Mouse (Mus musculus) kidney, postnatal 36 days (tissue): ENCODE measurements around the gene Akr1b8.
"Not testable (repeated sequence)": the region's sequence is repeated elsewhere in the genome, so short reads cannot be mapped to it uniquely, and the experiment has no call there.

Experiments
- DNase-seq, 2 experiments: peaks; one replicate each; pipeline ENCODE4 v3.0.0; 2021 to 2022; ENCODE audit warnings: mixed read lengths in 2 of 2

Akr1b8 gene

GRCm38 (mm10) chr6:34350037-34350699 lies 3.8 kb upstream of the Akr1b8 start:
- no peak for DNase-seq

- not testable (repeated sequence) for DNase-seq
Measured at GRCm38 (mm10) chr6:34351481-34351880, 2.4 kb upstream of the Akr1b8 start.

GRCm38 (mm10) chr6:34352401-34352800 lies 1.5 kb upstream of the Akr1b8 start:
- DNase-seq = no peak

GRCm38 (mm10) chr6:34354354-34355348 lies 732 bp downstream of the Akr1b8 start:
- no peak for DNase-seq

GRCm38 (mm10) chr6:34355349-34355747 lies 1.4 kb downstream of the Akr1b8 start:
- no peak for DNase-seq

GRCm38 (mm10) chr6:34355841-34356240 lies 1.9 kb downstream of the Akr1b8 start:
- no peak for DNase-seq

- no peak for DNase-seq
Measured at GRCm38 (mm10) chr6:34364217-34365136, 10.6 kb downstream of the Akr1b8 start.

- DNase-seq = no peak
Measured at GRCm38 (mm10) chr6:34367998-34368397, 14.1 kb downstream of the Akr1b8 start.

GRCm38 (mm10) chr6:34370081-34370480 lies 16.2 kb downstream of the Akr1b8 start:
- no peak for DNase-seq

- DNase-seq = peak; percentile 77 to 88
Measured at GRCm38 (mm10) chr6:34371700-34372351, 17.9 kb downstream of the Akr1b8 start.

- DNase-seq = no peak
Measured at GRCm38 (mm10) chr6:34373841-34374240, 19.9 kb downstream of the Akr1b8 start.

GRCm38 (mm10) chr6:34375888-34376287 lies 22.0 kb downstream of the Akr1b8 start:
- not testable (repeated sequence) for DNase-seq

GRCm38 (mm10) chr6:34383401-34383800 lies 29.5 kb downstream of the Akr1b8 start:
- DNase-seq = no peak

- peak; percentile 89 to 92 for DNase-seq
Measured at GRCm38 (mm10) chr6:34384110-34384661, 30.3 kb downstream of the Akr1b8 start, which contains the start of gene Akr1b10. Akr1b10 (plus strand) TSS chr6:34384218.

- peak; percentile 75 to 88 for DNase-seq
Measured at GRCm38 (mm10) chr6:34384701-34385370, 30.9 kb downstream of the Akr1b8 start.

- DNase-seq = no peak
Measured at GRCm38 (mm10) chr6:34388420-34389156, 34.7 kb downstream of the Akr1b8 start.

GRCm38 (mm10) chr6:34395897-34396296 lies 42.0 kb downstream of the Akr1b8 start:
- DNase-seq = no peak

- DNase-seq = no peak
Measured at GRCm38 (mm10) chr6:34398431-34398830, 44.5 kb downstream of the Akr1b8 start.

- no peak for DNase-seq
Measured at GRCm38 (mm10) chr6:34399606-34400220, 45.8 kb downstream of the Akr1b8 start.

- peak in 1 of 2 experiments; percentile 7 for DNase-seq
Measured at GRCm38 (mm10) chr6:34400696-34401095, 46.8 kb downstream of the Akr1b8 start.
